ENCODE assay signal across 21 mouse cellular contexts in the genomic region with DNA sequence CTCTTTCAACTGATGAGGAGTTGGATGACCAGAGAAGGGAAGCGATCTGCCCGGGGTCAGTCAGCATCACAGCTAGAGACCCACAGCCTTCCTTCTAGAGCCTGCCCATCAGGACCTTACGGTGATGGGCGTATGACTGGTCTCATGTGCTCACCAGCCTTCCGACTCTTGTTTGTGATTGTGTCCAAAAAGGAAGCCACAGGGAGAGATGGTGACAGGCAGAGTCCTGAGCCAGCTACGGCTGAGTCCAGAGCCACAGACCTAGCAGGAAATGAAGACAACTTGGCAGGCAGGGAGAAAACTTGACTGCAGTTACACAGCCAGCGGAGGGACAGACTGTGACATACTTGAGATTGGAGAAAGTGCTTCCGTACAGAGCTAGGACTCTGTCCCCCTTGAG.
DNase-seq lines count a peak whose midpoint lies in the region; ATAC-seq lines count a peak whose summit lies in the region.
"Had no signal": no experiment of that assay in that cellular context is flagged by ENCODE, and none has a peak within 500 bp of the region (broad histone marks: within the 10 kb centered on the region; RNA-seq: fewer than 3 reads in every experiment).

No protein-coding gene starts in this region.

- no peaks in the 10 kb centered on the region for H3K36me3 ChIP-seq in heart, embryonic 11.5 days (ENCODE audit: control insufficient read depth, insufficient read depth, low read length)
- H3K36me3 ChIP-seq in kidney, embryonic 16.5 days (ENCODE audit: insufficient read depth, low read length), result no peaks in the 10 kb centered on the region
- H3K36me3 ChIP-seq in lung, embryonic 16.5 days (ENCODE audit: control insufficient read depth, insufficient read depth, low read length), result no peaks in the 10 kb centered on the region
- H3K36me3 ChIP-seq: embryonic facial prominence, embryonic 10.5 days; heart, embryonic 15.5 days; hindbrain, embryonic 12.5 days; limb, embryonic 15.5 days; lung, embryonic 15.5 days; midbrain, embryonic 12.5 days had no signal

- H3K9me3 ChIP-seq in heart, embryonic 11.5 days (replicated peaks; ENCODE audit: control insufficient read depth, low read length), result no peaks in the 10 kb centered on the region
- H3K9me3 ChIP-seq in kidney, embryonic 16.5 days (ENCODE audit: low read length), result peaks cover 8% of the 10 kb centered on the region; the same call in 1 of the 2 replicates
- H3K9me3 ChIP-seq in lung, embryonic 16.5 days (ENCODE audit: control insufficient read depth, low read length), result peaks cover 4% of the 10 kb centered on the region; the same call in 1 of the 2 replicates
- H3K9me3 ChIP-seq: heart, embryonic 15.5 days; limb, embryonic 15.5 days; lung, embryonic 15.5 days; midbrain, embryonic 12.5 days had no signal

- H3K27ac ChIP-seq in heart, embryonic 11.5 days (ENCODE audit: low read depth, low read length), result no peak overlapping the region
- no peak overlapping the region for H3K27ac ChIP-seq in kidney, embryonic 16.5 days (ENCODE audit: low read length)
- no peak overlapping the region; the same call in 1 of the 2 replicates for H3K27ac ChIP-seq in lung, embryonic 16.5 days (ENCODE audit: low read length)
- H3K27ac ChIP-seq: embryonic facial prominence, embryonic 10.5 days; heart, embryonic 15.5 days; hindbrain, embryonic 12.5 days; limb, embryonic 15.5 days; lung, embryonic 15.5 days; midbrain, embryonic 12.5 days; stomach, postnatal 0 days had no signal

- no peak overlapping the region for H3K9ac ChIP-seq in heart, embryonic 11.5 days (ENCODE audit: low read depth, low read length)
- H3K9ac ChIP-seq in kidney, embryonic 16.5 days (replicated peaks; ENCODE audit: low read length), result no peak overlapping the region
- H3K9ac ChIP-seq in lung, embryonic 16.5 days (ENCODE audit: low read length), result no peak overlapping the region
- H3K9ac ChIP-seq: heart, embryonic 15.5 days; hindbrain, embryonic 12.5 days; limb, embryonic 15.5 days; lung, embryonic 15.5 days; midbrain, embryonic 12.5 days had no signal

- no peak overlapping the region for H3K4me2 ChIP-seq in heart, embryonic 11.5 days
- no peak overlapping the region for H3K4me2 ChIP-seq in kidney, embryonic 16.5 days (replicated peaks; ENCODE audit: low read depth, low read length)
- H3K4me2 ChIP-seq in lung, embryonic 16.5 days (ENCODE audit: low read depth, low read length), result no peak overlapping the region
- H3K4me2 ChIP-seq: heart, embryonic 15.5 days; hindbrain, embryonic 12.5 days; limb, embryonic 15.5 days; lung, embryonic 15.5 days; midbrain, embryonic 12.5 days had no signal

- 61% methylated on average over 8 of the region's 8 CpGs for WGBS in heart, embryonic 11.5 days (ENCODE audit: insufficient replicate concordance)
- WGBS in kidney, embryonic 16.5 days, result 80% methylated on average over 8 of the region's 8 CpGs
- WGBS in lung, embryonic 16.5 days, result 68% methylated on average over 8 of the region's 8 CpGs

- no peaks in the 10 kb centered on the region for H3K4me1 ChIP-seq in heart, embryonic 11.5 days (ENCODE audit: control insufficient read depth, insufficient read depth, low read length)
- H3K4me1 ChIP-seq in kidney, embryonic 16.5 days (ENCODE audit: insufficient read depth, low read length), result peaks cover 15% of the 10 kb centered on the region
- H3K4me1 ChIP-seq in lung, embryonic 16.5 days (replicated peaks; ENCODE audit: control insufficient read depth, insufficient read depth, low read length), result peaks cover 4% of the 10 kb centered on the region; the same call in 1 of the 2 replicates
- H3K4me1 ChIP-seq: midbrain, embryonic 12.5 days had no signal

- no peak overlapping the region for H3K4me3 ChIP-seq in heart, embryonic 11.5 days (ENCODE audit: low read depth, low read length)
- no peak overlapping the region for H3K4me3 ChIP-seq in kidney, embryonic 16.5 days (ENCODE audit: low read length)
- H3K4me3 ChIP-seq in lung, embryonic 16.5 days (ENCODE audit: low read length), result no peak overlapping the region
- H3K4me3 ChIP-seq: embryonic facial prominence, embryonic 10.5 days; heart, embryonic 15.5 days; hindbrain, embryonic 12.5 days; limb, embryonic 15.5 days; lung, embryonic 15.5 days; midbrain, embryonic 12.5 days had no signal

- no peak for ATAC-seq in heart, embryonic 11.5 days (replicated peaks; ENCODE audit: insufficient number of reproducible peaks, low FRiP score, low TSS enrichment)
- ATAC-seq in kidney, embryonic 16.5 days (ENCODE audit: low FRiP score, low TSS enrichment), result no peak
- ATAC-seq in lung, embryonic 16.5 days (ENCODE audit: low read depth), result 0 out of 2 replicates have a peak, but pooled peaks have one; percentile 34
- no peak for ATAC-seq in CD4-positive, CD25-positive, alpha-beta regulatory T cell, adult 4 months
- ATAC-seq: forebrain, embryonic 16.5 days; intestine, postnatal 0 days had no signal

- no peaks in the 10 kb centered on the region for H3K27me3 ChIP-seq in heart, embryonic 11.5 days (ENCODE audit: control insufficient read depth, insufficient read depth, low read length)
- no peaks in the 10 kb centered on the region; the same call in 1 of the 2 replicates for H3K27me3 ChIP-seq in kidney, embryonic 16.5 days (ENCODE audit: insufficient read depth, low read length)
- no peaks in the 10 kb centered on the region for H3K27me3 ChIP-seq in lung, embryonic 16.5 days (ENCODE audit: control insufficient read depth, insufficient read depth, low read depth, low read length)
- H3K27me3 ChIP-seq: heart, embryonic 15.5 days; limb, embryonic 15.5 days; lung, embryonic 15.5 days; midbrain, embryonic 12.5 days had no signal

- peak; percentile 96 for DNase-seq in heart, adult 11 months
- DNase-seq in kidney, adult 18-20 months, result peak; percentile 18
- no peak for DNase-seq in lung, postnatal 14 days
- DNase-seq in kidney, postnatal 25 days, result peak; percentile 36 to 71
- DNase-seq: cerebellum, adult 11-12 months; cerebellum, postnatal 10 days; gastrocnemius, postnatal 10 days; left cerebral cortex, postnatal 4 days had no signal
